Mouse (Mus musculus) ES-E14 (cell line): ENCODE data around the gene St6galnac3. TPM values are rescaled to one million over a fixed set of nuclear protein-coding genes. Genes with fewer than 3 reads are reported as not detected.

Experiments
- DNase-seq: peaks from one replicate; pipeline ENCODE4 v3.0.0-alpha.2; 2013; ENCODE audit warnings: low read depth, low spot score
- H3K27ac ChIP-seq: 2 replicates; pipeline ENCODE4 v1.5.1; 2012; ENCODE audit warnings: low read depth, mild to moderate bottlenecking, low read length, moderate library complexity, mixed read lengths; ENCODE audit not compliant: poor library complexity, insufficient read depth, severe bottlenecking
- H3K36me3 ChIP-seq: 2 replicates; pipeline ENCODE4 v1.6.1; 2012; ENCODE audit warnings: mild to moderate bottlenecking, low read length, moderate library complexity, mixed read lengths; ENCODE audit not compliant: control insufficient read depth, poor library complexity, insufficient read depth, severe bottlenecking
- H3K4me1 ChIP-seq, 2 experiments: fragments of 150-350 bp in 1 of 2; sonication (generic) in 1 of 2; 2 replicates each; pipeline ENCODE4 v1.6.1; 2012; ENCODE audit warnings: low read length in 2 of 2, mild to moderate bottlenecking in 1 of 2, mixed read lengths in 1 of 2; ENCODE audit not compliant: control insufficient read depth in 2 of 2, insufficient read depth in 2 of 2, poor library complexity in 1 of 2
- H3K4me3 ChIP-seq, 2 experiments: fragments of 150-350 bp in 1 of 2; sonication (generic) in 1 of 2; 2 replicates each; pipeline ENCODE4 v1.5.1; 2012; ENCODE audit warnings: low read length in 2 of 2, low read depth in 1 of 2, mild to moderate bottlenecking in 1 of 2, mixed read lengths in 1 of 2; ENCODE audit not compliant: insufficient read depth in 1 of 2, poor library complexity in 1 of 2, severe bottlenecking in 1 of 2
- H3K9ac ChIP-seq: 2 replicates; pipeline ENCODE4 v1.6.1; 2012; ENCODE audit warnings: low read depth, mild to moderate bottlenecking, low read length, mixed read lengths; ENCODE audit not compliant: poor library complexity, insufficient read depth, severe bottlenecking
- H3K9me3 ChIP-seq: fragments of 150-350 bp; sonication (generic); 2 replicates; pipeline ENCODE4 v1.6.1; 2012; ENCODE audit warnings: low read depth, mild to moderate bottlenecking, low read length; ENCODE audit not compliant: control insufficient read depth, insufficient read depth
- CHD2 ChIP-seq: IDR thresholded peaks from 2 replicates; pipeline ENCODE4 v1.6.1; 2014; ENCODE audit warnings: mild to moderate bottlenecking, low read depth, low read length, inconsistent platforms
- HCFC1 ChIP-seq: IDR thresholded peaks from 2 replicates; pipeline ENCODE4 v1.6.1; 2012; ENCODE audit warnings: low read length, inconsistent platforms, borderline replicate concordance; ENCODE audit not compliant: insufficient read depth
- MAFK ChIP-seq: IDR thresholded peaks from 2 replicates; pipeline ENCODE4 v1.6.1; 2014; ENCODE audit warnings: mild to moderate bottlenecking, low read depth, low read length, inconsistent platforms; ENCODE audit not compliant: insufficient read depth
- ZC3H11A ChIP-seq: IDR thresholded peaks from 2 replicates; pipeline ENCODE4 v1.6.1; 2012; ENCODE audit warnings: low read depth, mild to moderate bottlenecking, inconsistent platforms, low read length, borderline replicate concordance
- ZNF384 ChIP-seq: IDR thresholded peaks from 2 replicates; pipeline ENCODE4 v1.6.1; 2012; ENCODE audit warnings: low read depth, low read length, inconsistent platforms
- in situ Hi-C, 2 experiments: fragments of 600-800 bp; cut with MboI; formaldehyde crosslinking; loops; one replicate each; pipeline ENCODE4 v1.15.1; 2025; ENCODE audit warnings: low sequenced_read_pairs in 2 of 2, inconsistent platforms in 1 of 2; ENCODE audit not compliant: unreplicated experiment in 2 of 2
- total RNA-seq: library from RNA; depleted of rRNA; stranded (reverse); fragments of 300-350 nt; gene quantifications from 2 replicates; pipeline ENCODE4 v1.2.3, GENCODE M21; 2012

The St6galnac3 gene
- total RNA-seq, 1 experiment, result 3.8 TPM

GRCm38 (mm10) chr3:153405643-153406042, 319.3 kb downstream of the St6galnac3 start:
- Histone ChIP-seq H3K9ac (no peak overlapping the region), H3K4me1 (no peaks in the 10 kb centered on the region), H3K27ac (no peak overlapping the region), H3K36me3 (no peaks in the 10 kb centered on the region), H3K9me3 (no peaks in the 10 kb centered on the region), H3K4me3 (no peak overlapping the region)
- DNase-seq, result no peak
- in situ Hi-C loops, result no loop called here
- TF ChIP-seq HCFC1 (no peak), ZNF384 (no peak), MAFK (no peak), ZC3H11A (no peak), CHD2 (no peak)

- no peak overlapping the region for H3K9ac ChIP-seq
- H3K27ac ChIP-seq, result no peak overlapping the region
- in situ Hi-C loops, result no loop called here
- H3K36me3 ChIP-seq, result no peaks in the 10 kb centered on the region
- no peaks in the 10 kb centered on the region for H3K9me3 ChIP-seq
- no peak for DNase-seq
- TF ChIP-seq HCFC1 (no peak), ZC3H11A (no peak)
- H3K4me3 ChIP-seq, result no peak overlapping the region
- H3K4me1 ChIP-seq, result no peaks in the 10 kb centered on the region
Measured at GRCm38 (mm10) chr3:153400259-153400658, 324.7 kb downstream of the St6galnac3 start.

DNA sequence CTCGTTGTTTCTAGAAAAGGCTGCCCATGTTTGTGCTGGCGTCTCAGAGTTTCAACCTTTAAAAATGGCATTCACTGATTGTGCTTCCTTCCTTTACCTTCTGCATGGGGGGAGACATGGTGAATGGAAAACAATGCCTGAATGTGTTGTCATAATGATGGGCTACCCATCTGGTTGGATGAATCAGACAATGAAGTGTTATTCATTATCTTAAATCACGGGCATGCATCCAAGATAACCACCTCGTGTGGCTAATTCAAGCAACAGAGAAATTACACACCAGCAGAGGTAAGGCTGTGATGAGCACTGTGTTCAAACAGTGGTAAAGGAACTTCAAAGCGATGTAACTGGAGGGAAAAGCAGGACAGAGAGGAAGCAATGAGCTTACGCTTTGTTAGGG, 325.4 kb downstream of the St6galnac3 start:
- no peak for DNase-seq
- H3K4me3 ChIP-seq, result no peak overlapping the region
- TF ChIP-seq MAFK, result no peak
- TF ChIP-seq CHD2, result no peak
- no peak for TF ChIP-seq ZC3H11A
- no peak for TF ChIP-seq HCFC1
- TF ChIP-seq ZNF384, result no peak
- H3K9ac ChIP-seq, result no peak overlapping the region
- in situ Hi-C loops, result no loop called here
- no peak overlapping the region for H3K27ac ChIP-seq
- H3K9me3 ChIP-seq, result no peaks in the 10 kb centered on the region
- H3K4me1 ChIP-seq, result no peaks in the 10 kb centered on the region
- H3K36me3 ChIP-seq, result no peaks in the 10 kb centered on the region

GRCm38 (mm10) chr3:153397726-153398125, 327.2 kb downstream of the St6galnac3 start:
- H3K4me3 ChIP-seq, result no peak overlapping the region
- DNase-seq, result no peak
- 0 out of 2 replicates have a peak, but pooled peaks cover 2% of the 10 kb centered on the region for H3K9me3 ChIP-seq
- H3K4me1 ChIP-seq, result no peaks in the 10 kb centered on the region
- H3K27ac ChIP-seq, result no peak overlapping the region
- in situ Hi-C loops, result no loop called here
- H3K9ac ChIP-seq, result no peak overlapping the region
- H3K36me3 ChIP-seq, result no peaks in the 10 kb centered on the region
- TF ChIP-seq HCFC1 (no peak), ZC3H11A (no peak), MAFK (no peak), ZNF384 (no peak), CHD2 (no peak)
